In genomic region chr7:99537183-99537756, GRCm38 (mm10) we compare ENCODE assay signal across 7 mouse cellular contexts. TPM values are rescaled to one million over a fixed set of nuclear protein-coding genes. Genes with fewer than 3 reads are reported as not detected.
DNase-seq lines count a peak whose midpoint lies in the region; ATAC-seq and TF ChIP-seq lines count a peak whose summit lies in the region.

No protein-coding gene starts in this region.

- no peak for TF ChIP-seq CTCF in lung, adult 2 months (IDR thresholded peaks at IDR 0.05; ENCODE audit: insufficient read depth, low read length)

- no peaks in the 10 kb centered on the region for H3K36me3 ChIP-seq in embryonic facial prominence, embryonic 14.5 days (ENCODE audit: control insufficient read depth, insufficient read depth, low read length)
- H3K36me3 ChIP-seq in intestine, embryonic 15.5 days: no peaks in the 10 kb centered on the region
- H3K36me3 ChIP-seq in neural tube, embryonic 14.5 days (ENCODE audit: control insufficient read depth, insufficient read depth, low read length): no peaks in the 10 kb centered on the region

- no peaks in the 10 kb centered on the region for H3K9me3 ChIP-seq in embryonic facial prominence, embryonic 14.5 days (ENCODE audit: control insufficient read depth, low read length)
- H3K9me3 ChIP-seq in intestine, embryonic 15.5 days: no peaks in the 10 kb centered on the region
- no peaks in the 10 kb centered on the region for H3K9me3 ChIP-seq in neural tube, embryonic 14.5 days (ENCODE audit: control insufficient read depth, low read length)

- H3K4me2 ChIP-seq in embryonic facial prominence, embryonic 14.5 days (ENCODE audit: low read depth, low read length): peak overlapping the region; percentile 95
- H3K4me2 ChIP-seq in intestine, embryonic 15.5 days (replicated peaks): peak overlapping the region; percentile 92
- peak overlapping the region; percentile 56 for H3K4me2 ChIP-seq in neural tube, embryonic 14.5 days (ENCODE audit: low read depth, low read length)

- peaks cover 36% of the 10 kb centered on the region for H3K4me1 ChIP-seq in lung, adult 2 months (ENCODE audit: control insufficient read depth, insufficient read depth, low read length)
- H3K4me1 ChIP-seq in embryonic facial prominence, embryonic 14.5 days (ENCODE audit: control insufficient read depth, insufficient read depth, low read length): peaks cover 13% of the 10 kb centered on the region; the same call in 1 of the 2 replicates
- peaks cover 53% of the 10 kb centered on the region for H3K4me1 ChIP-seq in intestine, embryonic 15.5 days (replicated peaks)
- H3K4me1 ChIP-seq in neural tube, embryonic 14.5 days (ENCODE audit: control insufficient read depth, insufficient read depth, low read length): peaks cover 51% of the 10 kb centered on the region

- no peaks in the 10 kb centered on the region for H3K27me3 ChIP-seq in embryonic facial prominence, embryonic 14.5 days (replicated peaks; ENCODE audit: control insufficient read depth, insufficient read depth, low read length)
- no peaks in the 10 kb centered on the region for H3K27me3 ChIP-seq in intestine, embryonic 15.5 days (replicated peaks)
- H3K27me3 ChIP-seq in neural tube, embryonic 14.5 days (ENCODE audit: control insufficient read depth, insufficient read depth, low read length): no peaks in the 10 kb centered on the region

- DNase-seq in lung, adult 2 months: no peak
- DNase-seq in lung, postnatal 4 days: no peak
- no peak for DNase-seq in embryonic facial prominence, embryonic 14.5 days (ENCODE audit: low spot score)
- no peak for DNase-seq in gastrocnemius, postnatal 10 days
- no peak for DNase-seq in cerebellum, adult 11-12 months

- H3K27ac ChIP-seq in embryonic facial prominence, embryonic 14.5 days (replicated peaks; ENCODE audit: low read depth, low read length): no peak overlapping the region
- no peak overlapping the region for H3K27ac ChIP-seq in intestine, embryonic 15.5 days
- H3K27ac ChIP-seq in neural tube, embryonic 14.5 days (ENCODE audit: low read depth, low read length): no peak overlapping the region

- WGBS in lung, adult 2 months: 43% methylated on average over 5 of the region's 5 CpGs
- WGBS in embryonic facial prominence, embryonic 14.5 days: 33% methylated on average over 5 of the region's 5 CpGs
- 62% methylated on average over 5 of the region's 5 CpGs for WGBS in intestine, embryonic 15.5 days
- 37% methylated on average over 5 of the region's 5 CpGs for WGBS in neural tube, embryonic 14.5 days

- no peak for TF ChIP-seq POLR2A in lung, adult 2 months (IDR thresholded peaks at IDR 0.05; ENCODE audit: borderline replicate concordance, extremely low read depth, low read depth, low read length)

- no peak overlapping the region for H3K9ac ChIP-seq in embryonic facial prominence, embryonic 14.5 days (ENCODE audit: low read depth, low read length)
- no peak overlapping the region for H3K9ac ChIP-seq in intestine, embryonic 15.5 days
- peak overlapping the region; percentile 95 for H3K9ac ChIP-seq in neural tube, embryonic 14.5 days (replicated peaks; ENCODE audit: low read depth, low read length)

- no peak for ATAC-seq in embryonic facial prominence, embryonic 14.5 days (ENCODE audit: low read depth)
- ATAC-seq in intestine, embryonic 15.5 days: no peak
- ATAC-seq in neural tube, embryonic 14.5 days (ENCODE audit: low read depth): no peak

- peak overlapping the region; percentile 75 for H3K4me3 ChIP-seq in lung, adult 2 months (replicated peaks; ENCODE audit: extremely low read depth, low read depth, low read length)
- no peak overlapping the region for H3K4me3 ChIP-seq in embryonic facial prominence, embryonic 14.5 days (ENCODE audit: low read depth, low read length)
- no peak overlapping the region for H3K4me3 ChIP-seq in intestine, embryonic 15.5 days (replicated peaks)
- H3K4me3 ChIP-seq in neural tube, embryonic 14.5 days (ENCODE audit: low read depth, low read length): peak overlapping the region; percentile 75

RNA-seq across cellular contexts. Expression of gene Arrb1, which starts 2.0 kb away (rescaled TPM):
- polyA plus RNA-seq in lung, adult 2 months (2012; rRNA removed): 131 and 161 TPM in 2 replicates
- 2.8 and 3.8 TPM in 2 replicates for polyA plus RNA-seq in embryonic facial prominence, embryonic 14.5 days (2014; fragmentation: Nextera tagmentation; extraction: Ambion mirVana)
- 8.5 and 9.0 TPM in 2 replicates for polyA plus RNA-seq in intestine, embryonic 15.5 days (2015; fragmentation: Nextera tagmentation; extraction: Ambion mirVana)
- 9.9 and 11.5 TPM in 2 replicates for polyA plus RNA-seq in neural tube, embryonic 14.5 days (2014; fragmentation: Nextera tagmentation; extraction: Ambion mirVana)
- total RNA-seq in gastrocnemius, postnatal 10 days (2021): 10 to 100 TPM; 21.4 to 26.2 TPM

RNA-seq across cellular contexts. Expression of gene Rps3, which starts 53.7 kb away (rescaled TPM):
- 206 and 308 TPM in 2 replicates for polyA plus RNA-seq in lung, adult 2 months (2012; rRNA removed)
- 876 and 912 TPM in 2 replicates for polyA plus RNA-seq in embryonic facial prominence, embryonic 14.5 days (2014; fragmentation: Nextera tagmentation; extraction: Ambion mirVana)
- polyA plus RNA-seq in intestine, embryonic 15.5 days (2015; fragmentation: Nextera tagmentation; extraction: Ambion mirVana): 810 and 875 TPM in 2 replicates
- polyA plus RNA-seq in neural tube, embryonic 14.5 days (2014; fragmentation: Nextera tagmentation; extraction: Ambion mirVana): 408 and 464 TPM in 2 replicates
- 100 to 1,000 TPM; 362 to 382 TPM for total RNA-seq in gastrocnemius, postnatal 10 days (2021)

Comparison
In these comparisons a context has a peak if more than half of its experiments do, and no peak if none do; other contexts are left out.
1. H3K4me3 ChIP-seq: peak in lung, adult 2 months (single experiment) and neural tube, embryonic 14.5 days (single experiment); none in embryonic facial prominence, embryonic 14.5 days (single experiment) and intestine, embryonic 15.5 days (single experiment).
2. RNA of gene Arrb1, which starts 2.0 kb away (polyA plus RNA-seq): 131 to 161 TPM in lung, adult 2 months; 9.9 to 11.5 TPM in neural tube, embryonic 14.5 days, 8.5 to 9.0 TPM in intestine, embryonic 15.5 days and 2.8 to 3.8 TPM in embryonic facial prominence, embryonic 14.5 days; every median in the first group is over 10 times any median in the second.
3. Peak in every context shown above with its lines, with median percentiles within 50 percentile points of each other: H3K4me2 ChIP-seq.